Mouse (Mus musculus) spleen, adult 18-20 months (tissue): Measurements from ENCODE around the gene Ripk1.

Experiments used
- DNase-seq, 2 experiments: peaks; one replicate each; pipeline ENCODE4 v3.0.0; 2022; ENCODE audit warnings: mixed read lengths in 2 of 2

The Ripk1 gene

GRCm38 (mm10) chr13:34077492-34078271 is 75.5 kb downstream of the Ripk1 start, which contains the start of gene Tubb2a:
Gene Tubb2a (minus strand): TSS chr13:34078007.
- peak; percentile 81 to 89 for DNase-seq

- no peak for DNase-seq
These were observed 76.5 kb downstream of the Ripk1 start for GRCm38 (mm10) chr13:34078500-34079280.

GRCm38 (mm10) chr13:34079801-34080200 is 77.6 kb downstream of the Ripk1 start:
- DNase-seq: no peak

GRCm38 (mm10) chr13:34081926-34082325 is 79.8 kb downstream of the Ripk1 start:
- DNase-seq: no peak

GRCm38 (mm10) chr13:34084026-34084750 is 82.0 kb downstream of the Ripk1 start:
- no peak for DNase-seq
